Comparison of ENCODE assay signal across 8 mouse cellular contexts in genomic region chr2:118479550-118479909, GRCm38 (mm10). TPM values are rescaled to one million over a fixed set of nuclear protein-coding genes. Genes with fewer than 3 reads are reported as not detected.
A peak's percentile ranks its signal among the peaks of the same experiment; 100 is the strongest.
DNase-seq lines count a peak whose midpoint lies in the region; ATAC-seq and TF ChIP-seq lines count a peak whose summit lies in the region.

TSS of gene Srp14 (minus strand) at chr2:118479711.

- peak; percentile 94 to 96 for DNase-seq in heart, postnatal 10 days
- DNase-seq in large intestine, adult 2 months (ENCODE audit: low read depth, low spot score), result peak; percentile 89
- peak; percentile 96 for DNase-seq in liver, postnatal 0 days
- DNase-seq in testis, postnatal 10 days (ENCODE audit: low spot score), result peak; percentile 93

- under 1% methylated on average over 35 of the region's 35 CpGs for WGBS in forebrain, embryonic 13.5 days
- WGBS in large intestine, adult 2 months, result under 1% methylated on average over 35 of the region's 35 CpGs
- under 1% methylated on average over 35 of the region's 35 CpGs for WGBS in liver, postnatal 0 days (ENCODE audit: insufficient replicate concordance)
- under 1% methylated on average over 35 of the region's 35 CpGs for WGBS in neural tube, embryonic 14.5 days

- H3K9me3 ChIP-seq in ES-Bruce4 (replicated peaks; ENCODE audit: control insufficient read depth, insufficient read depth, low read length, poor library complexity, severe bottlenecking), result no peaks in the 10 kb centered on the region
- no peaks in the 10 kb centered on the region for H3K9me3 ChIP-seq in forebrain, embryonic 13.5 days (replicated peaks)
- H3K9me3 ChIP-seq in liver, postnatal 0 days (ENCODE audit: low read length), result no peaks in the 10 kb centered on the region
- no peaks in the 10 kb centered on the region for H3K9me3 ChIP-seq in neural tube, embryonic 14.5 days (ENCODE audit: control insufficient read depth, low read length)

- H3K27me3 ChIP-seq in ES-Bruce4 (ENCODE audit: control insufficient read depth, insufficient read depth, low read length, poor library complexity, severe bottlenecking), result no peaks in the 10 kb centered on the region
- no peaks in the 10 kb centered on the region for H3K27me3 ChIP-seq in forebrain, embryonic 13.5 days
- H3K27me3 ChIP-seq in liver, postnatal 0 days (ENCODE audit: insufficient read depth, low read length), result no peaks in the 10 kb centered on the region
- H3K27me3 ChIP-seq in neural tube, embryonic 14.5 days (ENCODE audit: control insufficient read depth, insufficient read depth, low read length), result no peaks in the 10 kb centered on the region

- no peak for TF ChIP-seq CTCF in ES-Bruce4 (IDR thresholded peaks at IDR 0.05; ENCODE audit: low read depth, low read length)
- TF ChIP-seq CTCF in liver, postnatal 0 days (IDR thresholded peaks at IDR 0.05; ENCODE audit: low read depth), result no peak

- peak within 1 kb of the TSS; percentile 89 for H3K4me2 ChIP-seq in forebrain, embryonic 13.5 days
- H3K4me2 ChIP-seq in liver, postnatal 0 days (ENCODE audit: low read depth, low read length), result peak within 1 kb of the TSS; percentile 90
- peak within 1 kb of the TSS; percentile 86 for H3K4me2 ChIP-seq in neural tube, embryonic 14.5 days (ENCODE audit: low read depth, low read length)

- peak; percentile 97 for ATAC-seq in cerebellum, adult (ENCODE audit: insufficient number of reproducible peaks, low FRiP score, low TSS enrichment)
- ATAC-seq in forebrain, embryonic 13.5 days, result peak; percentile 97
- ATAC-seq in liver, postnatal 0 days, result peak; percentile 96
- ATAC-seq in neural tube, embryonic 14.5 days (ENCODE audit: low read depth), result peak; percentile 99

- peak within 1 kb of the TSS; percentile 90 for H3K9ac ChIP-seq in ES-Bruce4 (ENCODE audit: low read depth, poor library complexity, severe bottlenecking)
- peak within 1 kb of the TSS; percentile 93 for H3K9ac ChIP-seq in forebrain, embryonic 13.5 days
- H3K9ac ChIP-seq in liver, postnatal 0 days (replicated peaks), result peak within 1 kb of the TSS; percentile 93
- H3K9ac ChIP-seq in neural tube, embryonic 14.5 days (replicated peaks; ENCODE audit: low read depth, low read length), result peak within 1 kb of the TSS; percentile 81

- peaks cover 14% of the 10 kb centered on the region; the same call in 1 of the 2 replicates for H3K36me3 ChIP-seq in ES-Bruce4 (ENCODE audit: control insufficient read depth, insufficient read depth, low read length, poor library complexity, severe bottlenecking)
- peaks cover 26% of the 10 kb centered on the region for H3K36me3 ChIP-seq in forebrain, embryonic 13.5 days (ENCODE audit: poor library complexity, severe bottlenecking)
- peaks cover 20% of the 10 kb centered on the region for H3K36me3 ChIP-seq in liver, postnatal 0 days (replicated peaks; ENCODE audit: insufficient read depth, low read length)
- peaks cover 20% of the 10 kb centered on the region for H3K36me3 ChIP-seq in neural tube, embryonic 14.5 days (ENCODE audit: control insufficient read depth, insufficient read depth, low read length)

- H3K4me3 ChIP-seq in ES-Bruce4 (ENCODE audit: low read depth, low read length), result peak within 1 kb of the TSS; percentile 95
- H3K4me3 ChIP-seq in forebrain, embryonic 13.5 days, result peak within 1 kb of the TSS; percentile 93
- H3K4me3 ChIP-seq in liver, postnatal 0 days (ENCODE audit: low read depth, low read length), result peak within 1 kb of the TSS; percentile 96
- peak within 1 kb of the TSS; percentile 91 for H3K4me3 ChIP-seq in neural tube, embryonic 14.5 days (ENCODE audit: low read depth, low read length)

- TF ChIP-seq POLR2A in ES-Bruce4 (IDR thresholded peaks at IDR 0.05; ENCODE audit: insufficient read depth, low read length), result no peak

- peaks cover 2% of the 10 kb centered on the region for H3K4me1 ChIP-seq in ES-Bruce4 (ENCODE audit: control insufficient read depth, insufficient read depth, low read length)
- peaks cover 14% of the 10 kb centered on the region for H3K4me1 ChIP-seq in forebrain, embryonic 13.5 days
- peaks cover 14% of the 10 kb centered on the region for H3K4me1 ChIP-seq in liver, postnatal 0 days (ENCODE audit: insufficient read depth)
- H3K4me1 ChIP-seq in neural tube, embryonic 14.5 days (ENCODE audit: control insufficient read depth, insufficient read depth, low read length), result peaks cover 11% of the 10 kb centered on the region

- H3K27ac ChIP-seq in ES-Bruce4 (ENCODE audit: insufficient read depth, low read length), result 0 out of 2 replicates have a peak within 1 kb of the TSS, but pooled peaks have one; percentile 46
- peak within 1 kb of the TSS; percentile 66 for H3K27ac ChIP-seq in forebrain, embryonic 13.5 days
- H3K27ac ChIP-seq in liver, postnatal 0 days (ENCODE audit: low read depth), result peak within 1 kb of the TSS; percentile 92
- peak within 1 kb of the TSS; percentile 84 for H3K27ac ChIP-seq in neural tube, embryonic 14.5 days (ENCODE audit: low read depth, low read length)

- TF ChIP-seq EP300 in ES-Bruce4 (IDR thresholded peaks at IDR 0.05; ENCODE audit: insufficient read depth, low read depth, low read length), result no peak
- TF ChIP-seq EP300 in liver, postnatal 0 days (IDR thresholded peaks at IDR 0.05; ENCODE audit: low read depth), result no peak

- intact Hi-C loops in heart, postnatal 10 days (cut with DNase I), result no loop called here

RNA-seq across cellular contexts. Expression of gene Srp14, which starts in this region (rescaled TPM):
- polyA plus RNA-seq in ES-Bruce4 (2011; ENCODE audit: insufficient read depth, insufficient read length, low read depth, missing spikeins), result 126 and 142 TPM in 2 replicates
- 336 and 347 TPM in 2 replicates for polyA plus RNA-seq in forebrain, embryonic 13.5 days (2015; fragmentation: Nextera tagmentation; extraction: Ambion mirVana)
- 100 to 1,000 TPM; 121 to 126 TPM for total RNA-seq in heart, postnatal 10 days (2021)
- 38.4 and 44.8 TPM in 2 replicates for polyA plus RNA-seq in large intestine, adult 2 months (2012; rRNA removed)
- polyA plus RNA-seq in liver, postnatal 0 days (2015; fragmentation: Nextera tagmentation; extraction: Ambion mirVana), result 101 and 107 TPM in 2 replicates
- polyA plus RNA-seq in neural tube, embryonic 14.5 days (2014; fragmentation: Nextera tagmentation; extraction: Ambion mirVana), result 331 and 342 TPM in 2 replicates

Comparison
In these comparisons a context has a peak if more than half of its experiments do, and no peak if none do; other contexts are left out.
1. Peak in every context shown above with its lines: DNase-seq, ATAC-seq, H3K4me3 ChIP-seq and H3K27ac ChIP-seq.